Mouse (Mus musculus) limb, embryonic 13.5 days (tissue): ENCODE measurements at regions not wholly inside any gene's neighbourhood (a gene's known extent, or its start where the extent isn't known, plus 50 kb on each side); places are given as distances from the start of the nearest gene placed in this dataset.

Source experiments
- ATAC-seq: fragments of 200-750 bp; cut with Nextera tagmentation; 2 replicates; pipeline ENCODE4 v1.8.0; 2017; ENCODE audit warnings: low read depth, moderate number of reproducible peaks, moderate TSS enrichment; ENCODE audit not compliant: low FRiP score
- H3K27ac ChIP-seq: fragments of 300-500 bp; sonication (generic); 2 replicates; pipeline ENCODE4 v1.5.1; 2015; ENCODE audit warnings: inconsistent platforms, mild to moderate bottlenecking, moderate library complexity
- H3K27me3 ChIP-seq: fragments of 300-500 bp; sonication (generic); 2 replicates; pipeline ENCODE4 v1.6.1; 2015; ENCODE audit warnings: mild to moderate bottlenecking, inconsistent platforms
- H3K36me3 ChIP-seq: fragments of 300-500 bp; sonication (generic); 2 replicates; pipeline ENCODE4 v1.6.1; 2015; ENCODE audit warnings: inconsistent platforms, mild to moderate bottlenecking, moderate library complexity
- H3K4me1 ChIP-seq: fragments of 300-500 bp; sonication (generic); 2 replicates; pipeline ENCODE4 v1.6.1; 2015; ENCODE audit warnings: inconsistent platforms
- H3K4me2 ChIP-seq: fragments of 300-500 bp; sonication (generic); replicated peaks from 2 replicates; pipeline ENCODE4 v1.6.1; 2015; ENCODE audit warnings: inconsistent platforms, mild to moderate bottlenecking, moderate library complexity
- H3K4me3 ChIP-seq: fragments of 300-500 bp; sonication (generic); 2 replicates; pipeline ENCODE4 v1.5.1; 2015; ENCODE audit warnings: moderate library complexity, mild to moderate bottlenecking, inconsistent platforms
- H3K9ac ChIP-seq: fragments of 300-500 bp; sonication (generic); 2 replicates; pipeline ENCODE4 v1.6.1; 2015; ENCODE audit warnings: mild to moderate bottlenecking, inconsistent platforms
- H3K9me3 ChIP-seq: fragments of 300-500 bp; sonication (generic); 2 replicates; pipeline ENCODE4 v1.6.1; 2016; ENCODE audit warnings: inconsistent platforms
- WGBS: fragments of 180-500 bp; shearing (Covaris S2); methylation state at CpG from one replicate; pipeline ENCODE4 v1.1.7; 2015; 5-methylcytosine and 5-hydroxymethylcytosine counted together

GRCm38 (mm10) chr1:35931056-35931455 is 137.1 kb upstream of the Hs6st1 start:
- Histone ChIP-seq H3K9me3 (no peaks in the 10 kb centered on the region), H3K4me1 (peaks cover 31% of the 10 kb centered on the region), H3K4me2 (no peak overlapping the region), H3K27ac (no peak overlapping the region), H3K27me3 (no peaks in the 10 kb centered on the region), H3K4me3 (no peak overlapping the region), H3K36me3 (no peaks in the 10 kb centered on the region), H3K9ac (no peak overlapping the region)
- ATAC-seq: no peak
- WGBS: 79% methylated on average over 7 of the region's 7 CpGs

DNA sequence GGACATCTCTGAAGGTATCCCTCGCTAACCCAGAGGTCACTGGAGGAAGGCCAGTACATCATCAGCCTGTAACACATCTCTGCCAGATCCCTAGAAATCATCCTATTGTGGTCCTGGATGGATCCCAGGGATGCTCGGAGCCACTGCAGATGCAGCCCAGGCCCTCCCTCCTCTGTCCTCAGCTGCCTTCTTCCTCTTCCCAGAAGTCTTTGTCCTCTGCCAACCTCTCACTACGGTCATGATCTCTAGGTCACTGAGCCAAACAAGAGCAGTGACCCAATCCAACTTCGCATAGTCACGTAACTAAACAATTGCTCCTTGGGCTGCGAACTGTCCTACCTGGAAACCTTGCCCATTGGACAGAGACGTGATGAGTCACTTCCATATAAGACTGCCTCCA is 134.7 kb upstream of the Hs6st1 start:
- 95% methylated on average over 7 of the region's 7 CpGs for WGBS
- Histone ChIP-seq H3K36me3 (no peaks in the 10 kb centered on the region), H3K9ac (no peak overlapping the region), H3K27me3 (no peaks in the 10 kb centered on the region), H3K9me3 (no peaks in the 10 kb centered on the region), H3K4me1 (peaks cover 20% of the 10 kb centered on the region), H3K27ac (no peak overlapping the region), H3K4me2 (no peak overlapping the region), H3K4me3 (no peak overlapping the region)
- ATAC-seq: no peak

DNA sequence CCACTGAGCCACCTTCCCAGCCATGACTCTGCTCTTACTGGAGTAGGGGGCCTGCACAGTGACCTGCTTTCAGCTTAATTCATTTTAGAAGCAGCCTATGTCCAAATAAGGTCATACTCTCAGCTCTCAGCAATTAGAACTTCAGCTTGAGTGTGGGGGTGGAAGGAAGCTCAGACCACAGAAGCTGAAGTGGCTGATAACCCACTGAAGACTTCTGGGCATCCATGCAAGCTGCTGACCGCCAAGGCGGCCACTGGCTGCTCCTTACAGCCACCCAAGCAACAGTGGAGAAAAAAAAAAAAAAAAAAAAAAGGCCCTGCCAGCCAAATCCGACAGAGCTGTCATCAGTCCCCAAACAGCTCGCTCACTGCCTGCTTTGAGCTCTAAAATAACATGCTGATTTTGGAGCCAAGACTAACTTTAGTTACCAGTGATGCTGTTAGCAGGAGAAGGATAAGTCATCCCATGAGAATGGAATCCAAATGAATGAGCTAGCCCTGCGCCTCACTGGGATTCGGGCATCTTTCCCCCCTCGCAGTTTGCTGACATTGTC is 133.0 kb upstream of the Hs6st1 start:
- Histone ChIP-seq H3K27ac (no peak overlapping the region), H3K9me3 (no peaks in the 10 kb centered on the region), H3K9ac (no peak overlapping the region), H3K27me3 (no peaks in the 10 kb centered on the region), H3K4me2 (no peak overlapping the region), H3K4me1 (peaks cover 17% of the 10 kb centered on the region), H3K4me3 (no peak overlapping the region), H3K36me3 (no peaks in the 10 kb centered on the region)
- ATAC-seq: no peak
- WGBS: 54% methylated on average over 7 of the region's 7 CpGs

- Histone ChIP-seq H3K27me3 (no peaks in the 10 kb centered on the region), H3K4me1 (peaks cover 11% of the 10 kb centered on the region), H3K4me2 (no peak overlapping the region), H3K9ac (no peak overlapping the region), H3K36me3 (no peaks in the 10 kb centered on the region), H3K9me3 (no peaks in the 10 kb centered on the region), H3K4me3 (no peak overlapping the region), H3K27ac (no peak overlapping the region)
- no peak for ATAC-seq
- WGBS: 67% methylated on average over 5 of the region's 5 CpGs
Observed at GRCm38 (mm10) chr1:35936362-35937093, 131.7 kb upstream of the Hs6st1 start.

- H3K4me2 ChIP-seq: no peak overlapping the region
- H3K27ac ChIP-seq: no peak overlapping the region
- no peaks in the 10 kb centered on the region for H3K36me3 ChIP-seq
- H3K9ac ChIP-seq: no peak overlapping the region
- peaks cover 14% of the 10 kb centered on the region for H3K4me1 ChIP-seq
- ATAC-seq: no peak
- no peaks in the 10 kb centered on the region for H3K27me3 ChIP-seq
- no peak overlapping the region for H3K4me3 ChIP-seq
- WGBS: 62% methylated on average over 2 of the region's 2 CpGs
- H3K9me3 ChIP-seq: no peaks in the 10 kb centered on the region
Observed at GRCm38 (mm10) chr1:35940236-35940635, 128.0 kb upstream of the Hs6st1 start.

- Histone ChIP-seq H3K27me3 (no peaks in the 10 kb centered on the region), H3K36me3 (no peaks in the 10 kb centered on the region), H3K4me1 (peaks cover 13% of the 10 kb centered on the region), H3K4me2 (no peak overlapping the region), H3K4me3 (no peak overlapping the region), H3K27ac (no peak overlapping the region), H3K9ac (no peak overlapping the region), H3K9me3 (no peaks in the 10 kb centered on the region)
- ATAC-seq: no peak
- 20% methylated on average over 8 of the region's 8 CpGs for WGBS
Observed at GRCm38 (mm10) chr1:35941642-35942077, 126.5 kb upstream of the Hs6st1 start.

DNA sequence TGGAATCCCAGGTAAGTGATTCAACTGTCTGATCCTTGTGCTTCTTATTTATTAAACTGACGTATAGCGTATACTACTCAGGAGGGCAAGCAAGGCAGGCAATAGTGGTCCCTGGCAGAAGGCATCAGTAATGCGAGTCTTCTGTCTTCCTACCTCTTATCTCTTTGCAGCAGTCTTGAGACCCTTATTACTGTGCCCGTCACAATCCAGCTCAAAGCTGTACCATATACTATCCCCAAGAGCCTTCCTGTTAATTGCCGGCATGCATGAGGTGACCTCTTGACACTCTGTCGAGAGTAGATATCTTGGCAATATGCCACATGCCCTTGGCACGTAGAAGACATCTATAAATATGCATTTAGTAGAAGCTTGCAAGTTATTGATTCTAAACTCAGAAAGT is 126.0 kb upstream of the Hs6st1 start:
- Histone ChIP-seq H3K27ac (no peak overlapping the region), H3K36me3 (no peaks in the 10 kb centered on the region), H3K9ac (no peak overlapping the region), H3K4me3 (no peak overlapping the region), H3K4me1 (peaks cover 13% of the 10 kb centered on the region), H3K27me3 (no peaks in the 10 kb centered on the region), H3K9me3 (0 out of 2 replicates have a peak, but pooled peaks cover 3% of the 10 kb centered on the region), H3K4me2 (no peak overlapping the region)
- ATAC-seq: no peak
- 60% methylated on average over 7 of the region's 7 CpGs for WGBS

- 0 out of 2 replicates have a peak, but pooled peaks cover 3% of the 10 kb centered on the region for H3K9me3 ChIP-seq
- H3K27ac ChIP-seq: no peak overlapping the region
- ATAC-seq: peak; percentile 15; the same call in 1 of the 2 replicates
- H3K36me3 ChIP-seq: no peaks in the 10 kb centered on the region
- H3K9ac ChIP-seq: no peak overlapping the region
- H3K4me2 ChIP-seq: no peak overlapping the region
- no peak overlapping the region for H3K4me3 ChIP-seq
- peaks cover 13% of the 10 kb centered on the region for H3K4me1 ChIP-seq
- 44% methylated on average over 7 of the region's 7 CpGs for WGBS
- no peaks in the 10 kb centered on the region for H3K27me3 ChIP-seq
Observed at GRCm38 (mm10) chr1:35943800-35944199, 124.4 kb upstream of the Hs6st1 start.

GRCm38 (mm10) chr1:35944376-35944775 is 123.8 kb upstream of the Hs6st1 start:
- WGBS: 63% methylated on average over 5 of the region's 5 CpGs
- H3K4me1 ChIP-seq: peaks cover 13% of the 10 kb centered on the region
- no peak overlapping the region for H3K27ac ChIP-seq
- no peak overlapping the region for H3K4me2 ChIP-seq
- H3K9ac ChIP-seq: no peak overlapping the region
- no peaks in the 10 kb centered on the region for H3K27me3 ChIP-seq
- no peaks in the 10 kb centered on the region for H3K36me3 ChIP-seq
- ATAC-seq: no peak
- 0 out of 2 replicates have a peak, but pooled peaks cover 3% of the 10 kb centered on the region for H3K9me3 ChIP-seq
- no peak overlapping the region for H3K4me3 ChIP-seq

GRCm38 (mm10) chr1:35944849-35945248 is 123.4 kb upstream of the Hs6st1 start:
- Histone ChIP-seq H3K9ac (no peak overlapping the region), H3K4me3 (no peak overlapping the region), H3K27ac (no peak overlapping the region), H3K4me1 (peaks cover 13% of the 10 kb centered on the region), H3K36me3 (no peaks in the 10 kb centered on the region), H3K27me3 (no peaks in the 10 kb centered on the region), H3K9me3 (0 out of 2 replicates have a peak, but pooled peaks cover 3% of the 10 kb centered on the region), H3K4me2 (no peak overlapping the region)
- 76% methylated on average over 8 of the region's 8 CpGs for WGBS
- no peak for ATAC-seq

- Histone ChIP-seq H3K9ac (no peak overlapping the region), H3K27ac (no peak overlapping the region), H3K4me2 (no peak overlapping the region), H3K4me1 (peaks cover 13% of the 10 kb centered on the region), H3K9me3 (0 out of 2 replicates have a peak, but pooled peaks cover 3% of the 10 kb centered on the region), H3K36me3 (no peaks in the 10 kb centered on the region), H3K27me3 (no peaks in the 10 kb centered on the region), H3K4me3 (no peak overlapping the region)
- WGBS: 86% methylated on average over 4 of the region's 4 CpGs
- ATAC-seq: no peak
Observed at GRCm38 (mm10) chr1:35945596-35945995, 122.6 kb upstream of the Hs6st1 start.

DNA sequence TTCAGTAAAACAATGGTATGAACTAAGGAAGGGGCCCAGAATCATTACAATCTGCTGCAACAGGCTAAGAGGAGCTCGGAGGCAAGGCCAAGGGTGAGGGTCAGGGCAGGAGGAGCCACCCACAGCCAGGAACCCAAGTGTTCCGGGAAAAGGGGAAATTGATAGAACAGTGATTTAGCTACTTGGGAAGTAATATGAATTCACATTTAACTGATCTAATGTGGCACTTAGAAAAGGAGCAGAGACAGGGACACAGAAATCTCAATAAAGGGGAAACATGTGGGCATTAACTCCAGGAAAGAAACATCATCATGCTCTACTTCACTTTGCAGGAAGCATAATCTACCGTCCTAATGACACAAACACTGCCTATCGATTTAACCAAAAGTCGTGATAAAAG is 120.1 kb upstream of the Hs6st1 start:
- Histone ChIP-seq H3K27ac (no peak overlapping the region), H3K4me2 (no peak overlapping the region), H3K9ac (no peak overlapping the region), H3K36me3 (no peaks in the 10 kb centered on the region), H3K9me3 (0 out of 2 replicates have a peak, but pooled peaks cover 3% of the 10 kb centered on the region), H3K4me1 (no peaks in the 10 kb centered on the region), H3K4me3 (no peak overlapping the region), H3K27me3 (no peaks in the 10 kb centered on the region)
- 68% methylated on average over 5 of the region's 5 CpGs for WGBS
- no peak for ATAC-seq
